Mouse (Mus musculus): ENCODE data around the gene Kdm2b. TPM values are rescaled to one million over a fixed set of nuclear protein-coding genes. Genes with fewer than 3 reads are reported as not detected.

The Kdm2b gene
- total and polyA plus RNA-seq, 2 experiments from 2014 or later: 60.9 to 75.7 TPM

DNA sequence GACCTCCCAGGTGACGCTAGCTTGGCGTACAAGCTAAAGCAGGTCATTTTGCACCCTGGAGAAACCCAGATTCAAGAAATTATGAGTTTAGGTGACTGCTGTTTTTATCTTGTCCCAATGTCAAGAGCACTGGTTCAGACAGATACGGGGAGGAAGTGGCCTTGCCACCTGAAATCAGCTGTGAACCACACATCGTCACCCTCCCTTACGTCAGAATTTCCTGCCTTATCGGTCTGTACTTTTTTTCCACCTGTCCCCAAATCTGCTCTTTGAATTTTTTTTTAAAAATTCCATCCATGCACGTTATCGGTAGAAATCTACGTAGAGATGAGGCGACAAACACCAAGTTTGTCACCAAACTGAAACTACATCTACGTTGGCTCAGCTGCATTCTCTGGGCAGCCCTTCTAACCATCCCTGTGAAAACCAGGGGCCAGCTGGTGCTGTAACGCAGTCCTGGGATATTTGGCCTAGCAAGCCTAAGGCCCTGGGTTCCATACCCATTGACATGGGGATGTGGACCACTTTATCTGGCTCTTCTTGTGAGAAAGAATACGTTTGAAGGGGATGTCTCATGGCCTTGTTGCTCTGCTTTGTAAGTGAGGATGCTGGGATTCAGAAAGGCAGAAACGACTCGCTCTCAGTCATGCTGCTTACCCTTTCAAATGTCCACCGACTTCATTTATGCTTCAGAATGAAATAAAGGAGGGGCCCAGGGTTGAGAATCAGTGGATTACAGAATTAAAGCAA is 963 bp upstream of the Kdm2b start:
- Histone ChIP-seq H3K9ac (replicated peaks; ENCODE audit: low read length) (no peak overlapping the region), H3K4me2 (ENCODE audit: low read depth, low read length) (peak overlapping the region; percentile 100), H3K27me3 (ENCODE audit: insufficient read depth, low read length) (no peaks in the 10 kb centered on the region), H3K36me3 (ENCODE audit: insufficient read depth, low read length) (no peaks in the 10 kb centered on the region), H3K27ac (no peak overlapping the region; the same call in 1 of the 2 replicates), H3K4me3 (ENCODE audit: low read length) (peak overlapping the region; percentile 57), H3K9me3 (ENCODE audit: low read length) (no peaks in the 10 kb centered on the region), H3K4me1 (ENCODE audit: insufficient read depth, low read length) (peaks cover 15% of the 10 kb centered on the region; the same call in 1 of the 2 replicates)
- 24% methylated on average over 16 of the region's 16 CpGs for WGBS
- TF ChIP-seq CTCF (IDR thresholded peaks at IDR 0.05; ENCODE audit: low read depth): no peak
- DNase-seq (ENCODE audit: low spot score): no peak
- ATAC-seq: no peak

DNA sequence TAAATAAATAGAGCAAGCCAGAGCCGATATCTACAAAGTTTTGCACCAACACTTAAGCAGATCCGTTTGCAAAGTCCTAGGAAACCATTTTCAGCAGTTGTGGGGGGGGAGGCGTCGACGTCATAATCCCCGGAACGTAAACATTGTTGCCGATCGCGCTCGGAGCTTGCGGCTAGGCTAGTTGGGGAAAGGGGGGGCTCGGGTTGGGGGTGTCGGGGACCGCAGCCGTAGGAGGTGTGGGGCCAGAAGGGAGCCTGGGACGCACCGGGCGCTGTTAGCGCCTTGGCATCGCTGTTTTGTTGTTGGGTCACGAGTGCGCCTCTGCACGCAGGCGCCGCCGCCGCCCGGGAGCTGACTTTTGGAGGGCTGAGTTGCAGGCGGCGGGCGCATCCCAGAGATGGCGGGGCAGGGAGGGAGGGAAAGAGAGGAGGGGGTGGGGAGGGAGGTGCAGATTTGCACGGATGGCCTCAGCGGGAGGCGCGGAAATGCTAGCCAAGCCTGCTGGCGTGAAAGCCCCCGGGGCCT is 560 bp downstream of the Kdm2b start:
- no peak for TF ChIP-seq CTCF (IDR thresholded peaks at IDR 0.05; ENCODE audit: low read depth)
- Histone ChIP-seq H3K9ac (replicated peaks; ENCODE audit: low read length) (peak overlapping the region; percentile 69), H3K4me2 (ENCODE audit: low read depth, low read length) (peak overlapping the region; percentile 100), H3K36me3 (ENCODE audit: insufficient read depth, low read length) (no peaks in the 10 kb centered on the region), H3K9me3 (ENCODE audit: low read length) (no peaks in the 10 kb centered on the region), H3K27me3 (ENCODE audit: insufficient read depth, low read length) (no peaks in the 10 kb centered on the region), H3K4me3 (ENCODE audit: low read length) (peak overlapping the region; percentile 57), H3K4me1 (ENCODE audit: insufficient read depth, low read length) (peaks cover 15% of the 10 kb centered on the region; the same call in 1 of the 2 replicates), H3K27ac (peak overlapping the region; percentile 86)
- ATAC-seq (peak; percentile 70), DNase-seq (ENCODE audit: low spot score) (peak; percentile 81)
- WGBS: under 1% methylated on average over 36 of the region's 39 CpGs

DNA sequence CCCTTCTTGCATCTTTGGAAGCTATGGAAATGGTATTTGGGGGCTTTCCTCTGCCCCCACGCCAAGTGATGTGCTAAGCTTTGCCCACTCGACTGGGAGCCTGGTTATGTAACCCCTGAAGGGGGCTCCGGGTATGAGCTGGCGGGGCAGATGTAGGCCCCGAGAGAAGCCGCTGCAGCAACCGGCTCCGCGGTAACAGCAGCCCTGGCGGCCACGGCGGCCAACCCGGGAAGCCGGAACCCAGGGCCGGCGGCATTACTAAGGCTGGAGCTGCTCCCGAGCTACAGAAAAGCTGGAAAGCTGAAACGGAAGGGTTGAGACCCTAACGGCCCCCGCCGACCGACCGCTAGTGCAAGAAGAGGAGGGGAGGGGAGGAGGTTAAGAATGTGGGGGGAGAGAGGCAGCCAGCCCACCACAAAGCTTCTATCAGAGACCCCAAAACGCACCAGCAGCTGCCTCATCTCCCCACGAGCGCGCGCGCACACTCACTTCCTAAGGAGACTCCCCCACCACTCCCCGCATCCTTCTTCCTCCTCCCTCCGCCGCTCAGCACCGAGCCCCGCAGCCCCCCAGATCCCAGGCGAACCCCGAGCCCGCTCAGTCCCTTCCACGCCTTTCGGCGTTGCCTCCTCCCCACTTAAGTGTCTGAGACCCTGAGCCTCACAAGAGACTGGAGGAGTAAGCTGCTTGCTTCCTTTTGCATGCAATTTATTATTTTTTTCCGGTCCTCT is 1.4 kb downstream of the Kdm2b start:
- peak overlapping the region; percentile 100 for H3K4me2 ChIP-seq (ENCODE audit: low read depth, low read length)
- DNase-seq (ENCODE audit: low spot score) (peak; percentile 48), ATAC-seq (peak; percentile 24; the same call in 1 of the 2 replicates)
- WGBS: under 1% methylated on average over 40 of the region's 41 CpGs
- H3K9me3 ChIP-seq (ENCODE audit: low read length): no peaks in the 10 kb centered on the region
- peak overlapping the region; percentile 69 for H3K9ac ChIP-seq (replicated peaks; ENCODE audit: low read length)
- H3K27ac ChIP-seq: peak overlapping the region; percentile 86; the same call in 1 of the 2 replicates
- peak overlapping the region; percentile 57 for H3K4me3 ChIP-seq (ENCODE audit: low read length)
- no peaks in the 10 kb centered on the region for H3K27me3 ChIP-seq (ENCODE audit: insufficient read depth, low read length)
- peaks cover 15% of the 10 kb centered on the region; the same call in 1 of the 2 replicates for H3K4me1 ChIP-seq (ENCODE audit: insufficient read depth, low read length)
- H3K36me3 ChIP-seq (ENCODE audit: insufficient read depth, low read length): no peaks in the 10 kb centered on the region
- TF ChIP-seq CTCF (IDR thresholded peaks at IDR 0.05; ENCODE audit: low read depth): no peak; the same call in 1 of the 2 replicates

DNA sequence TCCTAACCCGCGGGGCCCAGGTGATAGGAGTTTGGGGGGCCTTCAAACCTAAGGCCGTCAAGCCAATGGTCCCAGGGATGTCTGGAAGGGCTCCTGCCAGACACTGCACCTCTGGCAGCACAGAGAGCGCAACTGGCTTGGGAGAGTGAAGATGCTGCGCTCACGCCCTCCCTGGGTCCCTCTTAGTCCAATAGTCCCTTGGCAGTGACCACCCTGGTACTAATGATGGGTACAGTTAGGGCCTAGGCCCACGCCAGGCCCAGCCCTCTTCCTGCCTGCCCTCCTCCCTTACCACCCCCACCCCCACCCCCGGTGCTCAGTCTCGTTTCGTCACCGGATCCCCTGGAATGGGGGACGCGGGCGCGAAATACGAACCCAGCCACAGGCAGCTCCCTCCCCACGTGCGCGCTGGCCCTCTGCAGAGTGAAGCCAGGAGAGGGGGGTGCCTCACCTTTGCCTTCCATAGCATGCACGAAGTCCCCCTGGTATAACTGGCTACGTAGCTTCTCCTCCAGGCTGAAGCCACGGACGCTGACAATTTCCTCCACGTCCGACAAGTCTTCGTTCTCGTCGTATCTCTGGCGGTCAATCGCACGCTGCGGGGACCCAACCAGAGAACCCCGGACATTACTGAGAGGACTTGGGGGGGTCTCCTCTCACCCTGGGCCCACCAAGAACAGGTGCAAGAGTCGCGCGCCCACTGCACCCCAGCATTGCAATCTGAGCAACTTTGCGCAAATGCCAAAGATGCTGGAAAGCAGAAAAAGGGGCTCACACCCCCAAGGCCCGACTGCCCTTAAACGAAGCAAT is 2.2 kb downstream of the Kdm2b start:
- Histone ChIP-seq H3K27me3 (ENCODE audit: insufficient read depth, low read length) (no peaks in the 10 kb centered on the region), H3K27ac (0 out of 2 replicates have a peak overlapping the region, but pooled peaks have one; percentile 86), H3K4me2 (ENCODE audit: low read depth, low read length) (peak overlapping the region; percentile 100), H3K4me1 (ENCODE audit: insufficient read depth, low read length) (peaks cover 15% of the 10 kb centered on the region; the same call in 1 of the 2 replicates), H3K9me3 (ENCODE audit: low read length) (no peaks in the 10 kb centered on the region), H3K9ac (replicated peaks; ENCODE audit: low read length) (peak overlapping the region; percentile 69), H3K4me3 (ENCODE audit: low read length) (peak overlapping the region; percentile 57), H3K36me3 (ENCODE audit: insufficient read depth, low read length) (no peaks in the 10 kb centered on the region)
- TF ChIP-seq CTCF (IDR thresholded peaks at IDR 0.05; ENCODE audit: low read depth): no peak
- DNase-seq (ENCODE audit: low spot score): peak; percentile 54
- ATAC-seq: peak; percentile 44; the same call in 1 of the 2 replicates
- WGBS: 4% methylated on average over 39 of the region's 39 CpGs

DNA sequence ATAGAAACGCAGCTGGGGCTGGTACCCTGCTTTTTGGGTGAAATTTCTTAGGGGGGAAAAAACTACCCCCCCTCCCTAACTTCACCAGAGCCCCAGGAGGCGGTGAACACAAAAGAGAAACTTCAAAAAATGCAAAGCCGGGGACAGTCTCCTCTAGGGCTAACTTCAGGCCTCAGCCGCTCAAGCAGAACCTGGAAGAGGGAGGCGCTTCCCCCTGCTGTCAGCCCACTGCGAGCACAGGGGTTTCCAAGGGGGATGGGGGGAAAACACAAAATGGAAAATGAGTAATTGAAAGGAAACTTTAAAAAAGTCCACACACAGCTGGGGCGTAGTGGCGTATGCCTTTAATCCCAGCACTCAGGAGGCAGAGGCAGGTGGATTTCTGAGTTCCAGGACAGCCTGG is 3.5 kb downstream of the Kdm2b start:
- Histone ChIP-seq H3K9me3 (ENCODE audit: low read length) (no peaks in the 10 kb centered on the region), H3K36me3 (ENCODE audit: insufficient read depth, low read length) (no peaks in the 10 kb centered on the region), H3K4me2 (ENCODE audit: low read depth, low read length) (peak overlapping the region; percentile 11; the same call in 1 of the 2 replicates), H3K27ac (no peak overlapping the region), H3K9ac (replicated peaks; ENCODE audit: low read length) (no peak overlapping the region), H3K4me1 (ENCODE audit: insufficient read depth, low read length) (peaks cover 15% of the 10 kb centered on the region; the same call in 1 of the 2 replicates), H3K27me3 (ENCODE audit: insufficient read depth, low read length) (no peaks in the 10 kb centered on the region), H3K4me3 (ENCODE audit: low read length) (no peak overlapping the region)
- DNase-seq (ENCODE audit: low spot score) (no peak), ATAC-seq (no peak)
- TF ChIP-seq CTCF (IDR thresholded peaks at IDR 0.05; ENCODE audit: low read depth): 0 out of 2 replicates have a peak, but pooled peaks have one; percentile 18
- 38% methylated on average over 8 of the region's 8 CpGs for WGBS

DNA sequence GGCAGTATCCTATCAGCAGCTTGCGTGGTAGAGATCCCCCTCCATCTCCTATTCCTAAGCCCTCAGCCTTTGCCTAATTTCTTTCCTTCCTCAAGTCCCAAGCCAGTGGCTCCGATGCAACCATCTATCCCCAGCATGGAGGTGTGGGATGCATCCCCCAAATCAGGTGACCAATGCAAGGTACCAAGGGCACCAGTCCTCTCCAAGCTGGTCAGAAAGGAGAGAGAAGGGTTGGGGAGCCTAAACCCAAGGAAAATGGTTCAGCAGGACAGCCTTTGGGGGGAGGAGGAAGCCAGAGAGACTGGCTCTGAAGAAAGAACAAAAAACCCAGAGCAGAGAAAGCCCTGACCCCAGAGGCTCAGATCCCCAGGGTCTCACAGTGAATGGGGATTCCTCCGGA is 4.3 kb downstream of the Kdm2b start:
- Histone ChIP-seq H3K4me1 (ENCODE audit: insufficient read depth, low read length) (peaks cover 15% of the 10 kb centered on the region; the same call in 1 of the 2 replicates), H3K27me3 (ENCODE audit: insufficient read depth, low read length) (no peaks in the 10 kb centered on the region), H3K9me3 (ENCODE audit: low read length) (no peaks in the 10 kb centered on the region), H3K36me3 (ENCODE audit: insufficient read depth, low read length) (no peaks in the 10 kb centered on the region), H3K27ac (no peak overlapping the region), H3K9ac (replicated peaks; ENCODE audit: low read length) (no peak overlapping the region), H3K4me2 (ENCODE audit: low read depth, low read length) (no peak overlapping the region), H3K4me3 (ENCODE audit: low read length) (no peak overlapping the region)
- 57% methylated on average over 3 of the region's 3 CpGs for WGBS
- no peak for TF ChIP-seq CTCF (IDR thresholded peaks at IDR 0.05; ENCODE audit: low read depth)
- DNase-seq (ENCODE audit: low spot score): no peak
- ATAC-seq: no peak
